Mouse (Mus musculus) kidney, postnatal 14 days (tissue): Measurements from ENCODE around the gene Scrn3.

Source experiments
- DNase-seq: peaks from one replicate; pipeline ENCODE4 v3.0.0; 2022; ENCODE audit warnings: mixed read lengths

The Scrn3 gene

DNA sequence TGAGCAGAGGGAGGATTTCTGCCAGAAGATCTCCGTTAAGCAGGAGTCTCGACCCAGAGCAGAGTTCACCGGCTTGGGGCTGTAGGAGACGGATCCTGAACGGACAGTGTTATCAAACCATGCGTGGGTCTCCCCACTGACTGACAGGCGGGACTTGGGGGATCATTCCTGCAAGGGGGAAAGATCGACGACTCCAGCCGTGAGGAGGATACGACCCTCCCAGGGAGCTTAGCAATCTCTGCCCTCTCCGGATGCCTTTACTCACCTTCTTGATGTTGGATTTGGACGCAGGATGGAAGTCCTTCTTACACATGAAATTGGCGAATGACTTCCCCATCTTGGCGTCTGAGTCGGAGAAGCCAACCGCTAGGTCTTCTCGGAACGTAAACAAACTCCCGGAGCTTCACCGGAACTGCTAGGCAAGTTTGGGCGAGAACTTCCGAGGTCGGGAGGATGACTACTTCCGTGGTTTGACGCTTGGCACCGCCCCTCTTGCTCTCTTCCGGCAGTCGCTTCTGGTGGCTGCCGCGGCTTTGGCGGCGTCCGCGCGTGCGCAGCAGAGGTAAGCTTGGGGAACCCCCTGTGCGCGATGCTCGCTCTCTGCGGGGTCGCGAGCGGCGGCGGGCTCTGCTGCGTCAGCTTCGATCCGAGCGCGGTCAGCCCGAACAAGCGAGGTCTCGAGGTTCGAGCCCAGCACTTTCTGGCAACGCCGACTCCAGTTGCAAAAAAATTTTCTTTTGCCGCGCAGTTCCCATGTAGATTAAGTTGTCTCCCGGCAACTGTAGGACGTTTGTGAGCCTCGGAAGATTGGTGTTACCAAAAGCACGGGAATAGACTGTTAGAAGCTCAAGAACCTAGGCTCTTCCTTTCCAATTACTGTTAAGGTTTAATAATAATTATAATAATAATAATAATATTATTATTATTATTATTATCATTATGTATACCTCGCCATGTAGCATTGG is at the start of gene Scrn3, which contains the start of gene Cir1:
TSS of gene Scrn3 (plus strand) at position 450 of the 965 bp plus-strand sequence.
TSS of gene Cir1 (minus strand) at position 550 of the 965 bp plus-strand sequence.
- peak; percentile 97 for DNase-seq

DNA sequence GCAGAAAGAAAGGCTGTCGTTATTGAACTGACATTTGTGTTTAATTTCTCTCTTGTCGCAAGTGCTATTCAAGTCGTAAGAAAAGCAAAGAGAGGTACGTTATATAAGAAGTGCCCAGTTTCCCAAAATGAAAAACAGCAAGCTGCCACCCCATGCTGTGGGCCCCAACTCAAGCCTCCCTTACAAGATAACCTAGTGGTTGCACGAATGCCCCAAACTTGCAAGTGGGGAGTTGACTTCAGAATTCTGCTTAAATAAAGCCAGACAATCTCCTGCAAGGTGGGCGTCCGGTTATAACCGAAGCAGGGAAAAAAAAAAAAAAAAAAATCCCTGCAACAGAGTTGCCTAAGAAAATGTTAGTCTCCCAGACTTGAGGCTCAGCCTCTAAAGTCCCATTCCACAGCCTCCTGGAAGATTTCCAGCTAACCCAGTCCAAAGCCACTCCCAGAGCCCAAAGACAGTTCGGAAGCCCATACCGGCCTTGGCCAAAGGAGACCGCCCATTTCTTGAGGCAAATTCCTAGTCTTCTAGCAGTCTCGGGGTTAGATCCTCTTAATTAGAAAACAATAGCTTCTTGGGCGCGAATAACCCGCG is 49.1 kb upstream of the Scrn3 start:
- peak; percentile 13 for DNase-seq

DNA sequence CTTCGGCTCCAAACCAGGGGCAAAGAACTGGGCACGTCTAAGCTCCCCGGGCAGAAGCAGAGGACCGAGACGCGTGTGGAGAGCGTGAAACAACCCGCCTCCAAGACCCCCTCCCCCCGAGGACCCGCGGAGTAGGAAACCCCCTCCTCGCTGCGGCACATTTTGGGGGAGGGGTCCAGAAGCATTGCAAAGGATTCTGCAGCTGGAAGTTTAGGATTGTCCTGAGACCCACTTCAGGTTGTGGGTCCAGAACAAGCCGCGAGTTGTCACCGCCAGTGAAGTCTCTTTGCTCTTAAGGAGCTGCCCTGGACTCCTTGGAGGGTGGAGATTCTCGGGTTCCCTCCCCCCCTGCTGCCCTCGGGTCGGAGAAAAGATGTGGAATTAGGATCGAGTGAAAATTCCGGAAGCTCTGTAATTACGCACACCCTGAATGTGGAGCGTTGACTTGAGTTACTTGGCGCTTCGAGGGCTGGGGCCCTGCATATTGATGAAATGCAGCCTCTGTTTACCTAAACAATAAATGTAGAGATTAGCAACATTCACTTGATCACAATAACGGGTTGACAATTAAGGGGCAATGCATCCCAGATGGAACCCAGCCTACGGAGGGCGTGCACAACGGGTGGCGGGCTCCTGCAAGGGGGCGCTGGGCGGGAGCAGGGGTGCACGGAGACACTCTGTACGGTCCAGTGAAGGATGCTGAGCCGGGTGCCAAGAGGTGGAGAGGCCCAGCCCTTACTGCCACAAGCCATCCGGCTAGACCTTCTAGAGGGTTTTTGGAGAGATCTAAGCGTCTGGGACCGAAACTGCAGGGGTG is 48.4 kb upstream of the Scrn3 start:
- peak; percentile 27 for DNase-seq

DNA sequence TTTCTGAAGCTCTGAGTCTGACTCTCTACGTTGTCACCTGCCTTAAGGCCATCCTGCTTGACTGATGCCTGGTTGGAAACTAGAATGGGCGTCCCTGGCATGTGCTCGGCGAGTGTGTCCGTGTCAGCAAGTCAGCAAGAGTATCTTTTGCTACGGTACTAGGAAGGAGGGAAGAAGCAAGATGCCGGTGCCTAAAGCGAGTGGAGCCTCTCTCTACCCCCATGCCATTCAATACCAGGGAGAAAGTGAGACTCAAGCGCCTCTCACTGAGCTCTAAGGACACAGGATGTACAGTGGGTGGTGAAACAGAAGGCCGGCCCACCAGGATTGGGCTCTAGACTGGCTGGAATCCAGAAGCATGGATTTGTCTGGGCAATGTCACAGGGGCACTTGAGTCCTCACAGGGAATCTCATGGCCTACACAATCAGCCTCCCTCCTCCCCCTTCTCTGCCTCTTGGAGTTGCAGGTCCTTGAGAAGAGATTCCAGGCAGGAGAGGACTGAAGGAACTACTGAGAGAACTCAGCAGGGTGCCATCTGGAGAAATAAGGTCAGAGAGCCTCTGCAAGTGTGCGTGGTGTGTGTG is 47.7 kb upstream of the Scrn3 start:
- DNase-seq: no peak

DNA sequence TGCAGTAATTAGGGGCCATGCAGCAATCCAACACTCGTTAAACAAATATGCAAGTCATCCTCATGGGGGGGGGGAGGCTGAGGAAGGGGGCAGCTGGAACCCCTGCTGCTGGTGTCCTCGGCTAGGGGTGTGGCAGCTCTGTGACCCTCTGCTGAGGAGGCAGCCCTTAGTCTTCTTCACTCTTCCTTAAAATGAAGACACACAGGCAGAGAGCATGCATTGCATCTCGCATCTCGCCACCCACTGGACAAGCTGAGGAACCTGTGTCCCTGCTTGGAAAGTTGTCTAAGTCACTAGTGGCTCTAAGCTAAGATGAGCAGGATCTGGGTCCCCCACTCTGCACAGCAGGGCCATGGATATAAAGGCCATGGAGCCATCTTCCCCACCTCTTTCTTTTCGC is 46.4 kb upstream of the Scrn3 start:
- no peak for DNase-seq

DNA sequence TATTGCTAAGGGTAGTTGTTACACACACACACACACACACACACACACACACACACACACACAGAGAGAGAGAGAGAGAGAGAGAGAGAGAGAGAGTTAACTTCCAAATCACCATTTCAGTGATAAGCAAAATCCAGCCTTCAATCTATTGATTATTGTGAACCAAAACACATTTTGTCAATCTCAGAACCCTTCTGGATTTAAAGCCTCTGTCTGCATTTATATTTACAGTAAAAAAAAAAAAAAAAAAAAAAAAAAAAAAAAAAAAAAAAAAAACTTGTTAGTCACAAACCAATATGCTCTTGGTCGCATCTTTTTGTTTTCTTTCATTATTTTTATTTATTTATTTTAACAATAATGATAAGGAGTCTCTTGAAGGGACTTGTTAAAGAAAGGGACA is 45.8 kb upstream of the Scrn3 start:
- DNase-seq: no peak

DNA sequence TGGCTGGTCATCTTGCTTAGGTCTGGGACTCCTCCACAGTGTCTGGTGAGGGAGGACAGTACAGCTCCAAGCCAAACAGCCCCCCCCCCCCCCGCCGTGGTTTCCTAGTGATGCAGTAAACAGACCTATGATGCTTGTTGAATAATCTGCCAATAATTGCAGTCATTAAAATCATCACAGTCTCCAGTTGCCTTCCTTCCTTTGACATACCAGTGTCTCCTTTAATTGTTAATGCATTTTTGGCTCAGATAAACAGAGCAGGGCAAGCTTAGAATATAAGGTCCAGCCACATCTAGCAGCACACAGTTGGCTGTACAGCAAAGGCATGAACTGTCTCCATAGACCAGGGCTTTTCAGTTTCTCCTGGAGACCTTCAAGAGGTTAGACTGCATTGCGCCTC is 45.2 kb upstream of the Scrn3 start:
- no peak for DNase-seq

DNA sequence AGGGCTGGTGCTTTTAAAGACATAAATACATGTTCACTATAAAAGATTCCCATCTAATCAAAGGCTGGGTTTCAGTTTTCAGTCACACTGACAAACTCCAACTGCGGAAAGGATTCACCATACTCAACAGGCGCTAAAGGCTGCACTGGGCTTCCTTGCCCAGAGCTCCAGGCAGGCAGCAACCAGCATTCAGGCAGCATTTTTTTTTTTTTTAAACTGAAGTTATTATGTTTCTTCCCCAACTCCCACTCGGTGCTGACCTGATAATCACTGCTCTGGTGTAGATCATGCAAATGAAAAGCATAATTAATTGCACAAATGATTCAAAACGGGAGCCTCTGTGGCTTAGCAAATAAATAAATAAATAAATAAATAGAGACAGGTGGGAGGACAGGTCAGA is 44.6 kb upstream of the Scrn3 start:
- DNase-seq: no peak

DNA sequence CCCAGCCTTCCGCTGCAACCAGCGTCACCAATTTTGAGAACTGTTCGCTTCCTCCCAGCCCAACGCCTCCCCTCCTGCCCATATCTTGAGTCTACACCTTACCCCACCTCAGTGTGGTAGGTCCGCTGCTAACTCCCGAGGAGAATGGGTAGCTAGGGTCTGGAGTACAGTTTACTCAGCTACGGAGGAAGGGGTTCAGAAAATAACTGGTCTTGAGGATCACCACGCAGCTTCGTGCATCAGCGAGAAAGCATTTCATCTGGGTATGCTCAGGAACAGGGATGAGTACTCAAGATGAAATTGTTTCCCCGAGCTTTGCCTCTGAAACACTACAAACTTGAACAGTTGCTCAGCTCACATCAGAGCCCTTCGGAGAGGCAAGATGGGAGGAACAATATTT is 44.1 kb upstream of the Scrn3 start:
- DNase-seq: no peak

DNA sequence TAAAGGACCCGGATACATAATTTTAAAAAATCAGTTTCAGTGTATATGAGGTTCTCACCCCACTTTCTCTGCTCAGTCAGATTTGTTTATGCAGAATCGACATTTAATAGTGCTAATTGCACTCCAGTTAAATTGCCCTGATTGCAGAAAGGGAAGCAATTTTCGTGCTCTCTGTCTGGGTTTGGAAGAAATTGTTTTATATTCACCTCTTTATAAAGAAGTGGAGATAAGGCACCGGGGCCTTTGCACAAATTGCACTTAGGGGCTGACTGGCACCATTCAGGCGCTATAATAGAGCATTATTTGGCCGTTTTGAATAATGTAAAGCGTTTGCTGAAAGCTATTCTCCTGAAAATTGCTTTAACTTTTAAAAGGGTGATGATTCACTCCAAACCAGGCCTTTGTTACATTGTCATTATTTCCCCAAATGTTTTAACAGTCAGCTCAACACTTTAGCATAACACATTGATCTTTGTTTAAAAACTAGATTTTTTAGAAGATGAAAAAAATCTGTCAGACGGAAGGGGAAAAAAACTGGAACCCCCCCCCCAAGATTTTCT is 43.5 kb upstream of the Scrn3 start:
- DNase-seq: no peak

DNA sequence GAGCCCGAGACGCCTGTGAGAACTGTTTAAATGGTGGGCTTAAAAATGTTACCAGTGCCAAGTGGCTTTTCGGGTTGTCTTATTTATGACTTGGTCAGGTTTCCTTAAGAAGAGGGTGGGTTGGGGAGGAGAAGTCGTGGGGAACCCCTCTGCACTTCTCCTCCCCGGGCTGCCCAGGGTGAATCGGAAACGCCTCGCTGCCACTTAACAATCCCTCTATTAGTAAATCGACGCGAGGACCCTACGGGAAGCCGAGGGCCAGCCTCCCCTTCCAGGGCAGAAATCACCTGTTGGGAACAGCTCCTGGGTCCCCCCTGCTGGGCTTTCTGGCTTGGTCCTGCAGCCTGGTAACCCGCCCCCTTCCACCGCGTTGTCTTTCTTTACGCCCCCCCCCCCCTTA is 42.7 kb upstream of the Scrn3 start:
- DNase-seq: no peak

DNA sequence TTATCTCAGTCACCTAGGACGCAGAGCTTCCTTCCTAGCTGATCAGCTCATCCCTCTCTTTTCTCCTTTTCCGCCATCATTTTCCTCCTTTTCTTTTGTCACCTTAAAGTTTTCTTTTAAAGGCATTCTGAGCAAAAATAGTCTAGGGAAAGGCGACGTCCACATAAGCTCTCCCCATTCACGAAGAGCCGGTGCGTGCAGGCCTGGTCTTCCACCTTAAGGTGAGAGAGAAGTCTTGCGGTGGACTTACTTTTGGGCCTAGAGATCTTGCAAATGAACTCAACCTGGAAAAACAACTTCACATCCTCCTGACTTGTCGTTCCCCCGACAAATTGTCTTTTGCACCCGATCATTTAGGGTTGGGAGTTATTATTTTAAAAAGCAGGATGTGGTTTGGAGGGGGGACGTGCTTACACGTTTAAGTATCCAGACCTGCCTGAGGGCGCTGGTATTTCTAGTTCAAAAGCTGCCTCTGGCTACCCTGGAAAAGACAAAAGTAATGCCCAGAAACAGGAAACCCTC is 42.3 kb upstream of the Scrn3 start:
- DNase-seq: no peak

DNA sequence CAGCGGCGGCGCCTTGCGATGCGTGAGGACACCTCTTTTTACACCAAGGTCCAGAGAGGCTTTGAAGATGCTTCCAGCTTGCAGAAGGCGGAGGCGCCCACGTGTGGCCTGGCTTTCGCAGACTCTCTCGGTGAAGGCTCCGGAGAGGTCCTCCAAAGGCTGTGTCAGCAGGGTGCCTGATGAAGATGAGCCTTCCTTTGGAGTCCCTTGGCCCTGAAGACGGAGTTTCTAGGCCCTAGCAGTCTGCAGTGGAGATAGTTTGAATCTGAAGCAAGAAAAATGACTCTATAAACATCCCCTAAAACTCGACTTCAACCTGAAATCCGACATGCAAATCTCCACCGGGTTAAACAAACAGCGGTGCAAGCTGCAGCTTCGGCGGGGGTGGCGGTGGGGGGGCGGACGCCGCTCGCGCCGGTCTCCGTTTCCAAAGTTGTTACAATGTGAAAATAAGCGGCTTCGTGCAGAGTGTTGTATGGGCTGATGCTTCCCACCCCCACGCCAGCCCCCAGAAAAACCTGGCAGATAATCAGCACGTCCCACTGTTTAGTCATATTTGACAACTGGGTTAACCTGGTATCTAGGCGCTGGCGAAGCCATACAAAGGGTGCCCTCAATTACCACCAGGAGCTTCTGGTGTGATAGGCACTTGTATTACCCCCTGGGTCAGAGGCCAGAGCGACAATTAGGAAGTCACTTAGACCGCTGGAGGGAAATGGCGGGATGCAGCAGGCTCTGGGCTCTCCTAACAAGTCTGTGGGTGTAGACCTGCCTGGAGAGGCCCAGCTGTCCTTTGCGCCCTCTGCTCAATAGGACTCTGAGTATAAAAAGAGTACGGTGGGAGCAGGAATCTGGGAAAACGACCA is 41.6 kb upstream of the Scrn3 start:
- peak; percentile 23 for DNase-seq

DNA sequence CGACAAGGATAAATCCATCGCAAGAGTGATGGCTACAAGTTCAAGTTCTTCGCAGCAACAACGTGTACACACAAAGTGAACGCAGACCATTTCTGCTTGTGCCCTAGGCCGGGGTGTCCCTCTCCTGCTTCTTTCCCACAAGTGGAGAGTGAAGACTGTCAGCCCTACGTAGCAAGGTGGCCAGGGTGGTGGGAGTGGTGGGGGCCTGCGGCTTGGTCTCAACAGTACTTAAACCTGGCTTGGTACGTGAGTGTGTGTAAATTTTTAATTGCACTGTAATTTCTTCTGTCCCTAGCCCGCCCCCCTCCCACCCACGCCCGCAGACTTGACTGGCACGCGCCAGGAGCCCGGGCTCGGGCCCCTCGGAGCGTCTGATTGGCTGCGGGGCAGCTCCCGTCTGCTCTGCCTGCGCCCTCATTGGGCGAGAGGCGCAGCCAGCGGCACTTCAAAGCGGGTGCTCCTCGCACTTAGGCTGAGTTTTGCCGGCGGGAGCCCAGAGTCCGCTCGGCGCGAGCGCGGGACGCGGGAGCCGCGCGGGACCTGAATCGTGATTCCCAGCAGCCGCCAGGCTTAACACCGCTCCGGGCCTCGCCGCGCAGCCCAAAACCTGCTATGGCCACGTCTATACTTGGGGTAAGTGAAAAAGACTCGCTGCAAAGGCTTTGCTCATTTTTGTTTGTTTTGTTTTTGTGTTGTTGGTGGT is 40.8 kb upstream of the Scrn3 start, which contains the start of gene Sp9:
TSS of gene Sp9 (plus strand) at position 467 of the 703 bp plus-strand sequence.
- DNase-seq: peak; percentile 50

DNA sequence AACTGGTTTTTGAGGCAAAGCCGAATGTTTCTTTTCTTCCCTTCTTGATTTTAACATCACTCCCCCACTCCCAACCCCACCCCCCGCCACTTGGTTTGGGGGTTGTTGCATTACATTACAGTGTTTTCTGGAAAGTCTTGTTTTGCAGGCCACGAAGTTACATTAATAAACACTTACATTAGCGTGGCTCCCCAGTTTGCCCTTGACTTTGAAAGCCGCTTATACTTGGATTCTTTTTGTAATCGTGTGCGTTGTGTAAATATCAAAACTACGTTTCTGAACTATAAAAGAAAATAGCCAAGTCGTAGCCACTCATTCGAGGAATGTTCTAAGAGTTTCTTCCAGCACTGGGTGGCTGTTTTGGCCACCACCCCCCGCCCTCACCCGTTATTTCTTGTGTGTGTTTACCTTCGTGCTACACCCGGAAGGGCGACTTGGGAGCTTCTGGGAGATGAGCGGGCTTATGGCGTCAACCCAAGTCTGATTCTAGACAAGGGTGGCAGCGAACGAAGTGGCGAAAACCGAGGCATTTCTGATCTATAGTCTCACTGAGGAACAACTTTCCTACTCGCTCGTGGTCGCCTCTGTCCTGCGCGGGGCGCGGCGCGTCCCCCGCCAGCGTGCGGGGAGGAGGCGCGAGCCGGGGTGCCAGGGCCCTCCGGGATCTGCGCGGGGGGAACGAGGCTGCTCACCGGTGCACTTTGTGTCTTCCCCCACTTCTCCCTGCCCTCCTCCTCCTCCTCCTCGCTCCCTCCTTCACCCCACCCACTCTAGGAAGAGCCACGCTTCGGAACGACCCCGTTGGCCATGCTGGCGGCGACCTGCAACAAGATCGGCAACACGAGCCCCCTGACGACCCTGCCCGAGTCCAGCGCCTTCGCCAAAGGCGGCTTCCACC is 39.8 kb upstream of the Scrn3 start:
- DNase-seq: peak; percentile 11

DNA sequence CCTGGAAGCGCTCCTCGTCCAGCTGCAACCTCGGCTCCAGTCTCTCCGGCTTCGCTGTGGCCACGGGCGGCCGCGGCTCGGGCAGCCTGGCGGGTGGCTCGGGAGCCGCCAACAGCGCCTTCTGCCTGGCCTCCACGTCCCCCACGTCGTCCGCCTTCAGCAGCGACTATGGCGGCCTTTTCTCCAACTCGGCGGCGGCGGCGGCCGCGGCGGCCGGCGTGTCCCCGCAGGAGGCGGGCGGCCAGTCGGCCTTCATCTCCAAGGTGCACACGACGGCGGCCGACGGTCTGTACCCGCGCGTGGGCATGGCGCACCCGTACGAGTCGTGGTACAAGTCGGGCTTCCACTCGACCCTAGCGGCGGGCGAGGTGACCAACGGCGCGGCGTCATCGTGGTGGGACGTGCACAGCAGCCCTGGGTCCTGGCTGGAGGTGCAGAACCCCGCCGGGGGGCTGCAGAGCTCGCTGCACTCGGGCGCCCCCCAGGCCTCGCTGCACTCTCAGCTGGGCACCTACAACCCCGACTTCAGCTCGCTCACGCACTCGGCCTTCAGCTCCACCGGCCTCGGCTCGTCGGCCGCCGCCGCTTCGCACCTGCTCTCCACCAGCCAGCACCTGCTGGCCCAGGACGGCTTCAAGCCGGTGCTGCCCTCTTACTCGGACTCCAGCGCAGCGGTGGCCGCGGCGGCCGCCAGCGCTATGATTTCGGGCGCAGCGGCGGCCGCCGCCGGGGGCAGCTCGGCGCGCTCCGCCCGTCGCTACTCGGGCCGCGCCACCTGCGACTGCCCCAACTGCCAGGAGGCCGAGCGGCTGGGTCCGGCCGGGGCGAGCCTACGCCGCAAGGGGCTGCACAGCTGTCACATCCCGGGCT is 38.9 kb upstream of the Scrn3 start:
- DNase-seq: peak; percentile 40

DNA sequence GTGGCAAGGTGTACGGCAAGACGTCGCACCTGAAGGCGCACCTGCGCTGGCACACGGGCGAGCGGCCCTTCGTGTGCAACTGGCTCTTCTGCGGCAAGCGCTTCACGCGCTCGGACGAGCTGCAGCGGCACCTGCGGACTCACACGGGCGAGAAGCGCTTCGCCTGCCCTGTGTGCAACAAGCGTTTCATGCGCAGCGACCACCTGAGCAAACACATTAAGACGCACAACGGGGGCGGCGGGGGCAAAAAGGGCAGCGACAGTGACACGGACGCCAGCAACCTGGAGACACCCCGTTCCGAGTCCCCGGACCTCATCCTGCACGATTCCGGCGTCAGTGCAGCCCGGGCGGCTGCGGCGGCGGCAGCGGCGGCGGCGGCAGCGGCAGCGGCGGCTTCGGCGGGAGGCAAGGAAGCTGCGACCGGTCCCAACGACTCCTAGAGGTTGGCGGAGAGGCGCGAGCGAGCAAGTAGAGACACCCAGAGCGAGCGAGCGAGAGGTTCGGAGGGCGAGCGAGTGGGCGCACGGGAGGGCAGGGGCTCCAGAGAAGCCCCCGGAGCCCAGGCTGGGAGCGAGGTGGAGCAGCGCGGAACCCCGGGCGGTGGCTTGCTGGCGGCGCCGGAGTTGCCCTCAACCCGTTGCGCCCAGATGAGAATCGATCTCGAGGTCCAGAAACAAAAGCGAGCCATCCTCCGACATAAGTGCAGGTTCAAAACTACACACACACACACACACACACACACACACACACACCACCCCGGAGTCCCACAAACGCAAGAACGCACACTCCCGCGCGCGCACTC is 38.1 kb upstream of the Scrn3 start:
- DNase-seq: peak; percentile 43
